Mouse (Mus musculus): ENCODE data around the gene Ehd4.

The Ehd4 gene

GRCm38 (mm10) chr2:120108077-120108476 lies 46.3 kb downstream of the Ehd4 start:
- DNase-seq (ENCODE audit: low read depth, low spot score) = no peak

DNA sequence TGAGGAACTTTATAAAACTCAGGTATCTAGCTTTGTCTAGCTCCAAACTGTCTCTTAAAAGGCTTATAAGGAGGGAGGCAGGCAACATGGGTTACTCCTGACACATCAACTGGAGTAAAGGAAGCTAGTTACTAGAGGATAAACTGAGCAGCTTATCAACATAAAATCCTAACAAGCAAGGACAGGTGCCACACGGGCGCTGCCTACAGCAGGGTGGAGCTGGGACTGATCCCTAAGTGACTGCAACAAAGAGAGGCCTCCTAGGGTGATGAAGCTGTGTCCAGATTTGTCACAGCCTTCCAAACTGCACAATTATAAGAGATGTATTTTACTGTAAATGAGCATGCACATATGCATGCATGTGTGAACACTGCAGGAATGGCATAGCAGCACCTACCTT lies 47.0 kb downstream of the Ehd4 start:
- no peak for DNase-seq (ENCODE audit: low read depth, low spot score)

DNA sequence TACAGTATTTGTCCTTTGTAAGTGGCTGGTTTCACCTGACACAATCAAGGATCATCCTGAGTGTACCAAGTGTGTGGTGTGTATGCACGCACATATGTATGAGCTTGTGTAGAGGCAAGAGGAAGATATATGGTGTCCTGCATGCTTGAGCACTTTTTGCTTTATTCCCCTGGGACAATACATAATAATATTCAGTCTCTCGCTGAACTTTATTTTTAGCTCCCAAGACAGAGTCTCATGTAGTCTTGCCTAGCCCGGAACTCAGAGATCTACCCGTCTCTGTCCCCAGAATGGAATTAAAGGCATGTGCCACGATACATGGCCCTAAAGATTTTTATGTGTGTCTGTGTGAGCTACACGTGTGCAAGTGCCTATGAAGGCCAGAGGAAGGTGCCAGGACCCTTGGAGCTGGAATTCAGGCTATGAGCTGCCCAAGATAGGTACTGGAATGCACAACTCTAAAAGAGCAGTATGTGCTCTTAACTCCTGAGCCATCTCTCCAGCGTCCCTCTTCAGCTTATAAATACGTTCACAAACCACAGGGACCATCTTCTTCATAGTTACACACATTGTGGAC lies 47.9 kb downstream of the Ehd4 start:
- no peak for DNase-seq (ENCODE audit: low read depth, low spot score)

DNA sequence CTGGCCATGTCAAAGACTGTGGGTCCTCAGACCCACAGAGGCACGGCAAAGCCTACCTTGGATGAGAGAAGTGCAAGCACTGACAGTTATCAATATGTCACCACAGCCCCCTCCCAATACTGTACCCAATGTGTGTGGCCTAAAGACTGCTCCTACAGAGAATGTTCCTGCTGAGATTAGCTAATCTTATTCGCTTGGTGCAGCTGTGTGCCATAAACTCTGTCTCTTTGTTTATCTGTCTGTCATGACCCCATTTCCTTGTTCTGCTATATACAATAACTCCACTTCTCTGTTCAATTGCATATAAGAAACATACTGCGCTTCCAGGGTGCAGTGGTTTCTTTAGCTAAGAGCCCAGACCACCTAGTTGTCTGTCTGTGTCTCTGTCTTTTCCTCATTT lies 48.5 kb downstream of the Ehd4 start:
- DNase-seq (ENCODE audit: low read depth, low spot score) = no peak

- DNase-seq (ENCODE audit: low read depth, low spot score) = peak; percentile 33
These were observed 51.5 kb downstream of the Ehd4 start for GRCm38 (mm10) chr2:120102881-120103280.

DNA sequence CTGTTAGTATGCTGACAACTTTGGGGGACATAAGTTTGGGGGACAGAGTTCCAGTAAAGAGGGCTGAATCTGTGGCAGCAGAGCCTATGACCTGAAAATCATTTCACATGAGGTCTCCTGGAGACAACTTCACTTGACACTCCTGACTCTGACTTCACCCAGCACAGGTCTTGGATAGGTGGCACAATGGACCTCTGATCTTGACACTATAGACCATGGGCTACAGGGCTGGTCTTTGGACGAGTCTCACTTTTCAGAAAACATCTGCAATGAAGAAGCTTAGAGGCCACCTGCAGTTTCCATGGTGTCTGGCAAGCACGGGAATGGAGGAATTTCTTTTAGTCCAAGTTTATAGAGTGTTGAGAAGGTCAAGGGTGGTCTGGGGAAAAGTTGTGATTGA lies 52.0 kb downstream of the Ehd4 start:
- DNase-seq (ENCODE audit: low read depth, low spot score) = peak; percentile 4

- DNase-seq (ENCODE audit: low read depth, low spot score) = no peak
These were observed 52.4 kb downstream of the Ehd4 start for GRCm38 (mm10) chr2:120101961-120102360.

GRCm38 (mm10) chr2:120099886-120100285 lies 54.5 kb downstream of the Ehd4 start:
- DNase-seq (ENCODE audit: low read depth, low spot score) = no peak

GRCm38 (mm10) chr2:120099263-120099662 lies 55.1 kb downstream of the Ehd4 start:
- no peak for DNase-seq (ENCODE audit: low read depth, low spot score)

- DNase-seq (ENCODE audit: low read depth, low spot score) = no peak
These were observed 55.6 kb downstream of the Ehd4 start for GRCm38 (mm10) chr2:120098781-120099202.

GRCm38 (mm10) chr2:120097868-120098267 lies 56.5 kb downstream of the Ehd4 start:
- no peak for DNase-seq (ENCODE audit: low read depth, low spot score)

GRCm38 (mm10) chr2:120096711-120097110 lies 57.7 kb downstream of the Ehd4 start:
- DNase-seq (ENCODE audit: low read depth, low spot score) = no peak

GRCm38 (mm10) chr2:120096191-120096590 lies 58.2 kb downstream of the Ehd4 start:
- no peak for DNase-seq (ENCODE audit: low read depth, low spot score)

GRCm38 (mm10) chr2:120095171-120095570 lies 59.2 kb downstream of the Ehd4 start:
- DNase-seq (ENCODE audit: low read depth, low spot score) = no peak

- peak; percentile 68 for DNase-seq (ENCODE audit: low read depth, low spot score)
These were observed 60.6 kb downstream of the Ehd4 start for GRCm38 (mm10) chr2:120093671-120094430.

DNA sequence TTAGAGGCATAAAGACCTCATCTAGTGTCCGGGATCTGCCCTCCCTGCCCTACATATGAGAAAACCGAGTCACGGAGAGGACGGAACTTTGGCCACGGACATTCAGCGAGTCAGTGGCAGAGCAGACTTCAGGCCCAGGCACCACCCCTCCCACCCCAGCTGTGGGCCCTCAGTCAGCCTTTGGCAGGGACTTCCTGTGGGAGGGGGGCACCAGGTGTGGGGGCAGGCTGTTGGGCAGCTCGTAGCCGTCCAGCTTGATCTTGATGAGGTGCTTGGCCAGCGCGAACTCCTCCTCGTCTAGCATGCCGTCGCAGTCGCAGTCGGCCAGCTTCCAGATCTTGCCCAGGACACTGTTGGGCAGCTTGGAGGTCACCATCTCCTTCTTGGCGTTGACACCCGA lies 63.4 kb downstream of the Ehd4 start:
- no peak for DNase-seq (ENCODE audit: low read depth, low spot score)

GRCm38 (mm10) chr2:120087897-120088296 lies 66.5 kb downstream of the Ehd4 start:
- DNase-seq (ENCODE audit: low read depth, low spot score) = no peak

GRCm38 (mm10) chr2:120087391-120087790 lies 67.0 kb downstream of the Ehd4 start:
- no peak for DNase-seq (ENCODE audit: low read depth, low spot score)

DNA sequence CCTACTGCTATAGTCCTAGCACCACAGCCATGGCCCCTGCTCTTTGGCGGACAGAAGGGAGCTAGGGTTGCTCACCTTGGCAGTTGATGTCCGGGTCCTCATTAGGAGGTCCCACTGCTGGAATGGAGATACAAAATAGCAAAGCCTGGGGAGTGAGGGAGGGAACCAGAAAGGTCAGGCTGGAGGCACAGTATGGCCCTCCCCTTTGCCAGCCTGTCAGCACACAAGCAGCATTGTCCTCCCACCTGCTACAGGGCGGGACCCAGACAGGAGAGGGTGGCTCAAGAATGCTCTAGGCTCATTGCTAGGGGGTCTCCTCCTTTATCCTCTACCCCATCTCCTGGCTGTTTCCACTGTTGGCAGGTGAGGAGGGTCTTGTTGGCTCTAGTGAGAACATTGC lies 68.4 kb downstream of the Ehd4 start:
- no peak for DNase-seq (ENCODE audit: low read depth, low spot score)

DNA sequence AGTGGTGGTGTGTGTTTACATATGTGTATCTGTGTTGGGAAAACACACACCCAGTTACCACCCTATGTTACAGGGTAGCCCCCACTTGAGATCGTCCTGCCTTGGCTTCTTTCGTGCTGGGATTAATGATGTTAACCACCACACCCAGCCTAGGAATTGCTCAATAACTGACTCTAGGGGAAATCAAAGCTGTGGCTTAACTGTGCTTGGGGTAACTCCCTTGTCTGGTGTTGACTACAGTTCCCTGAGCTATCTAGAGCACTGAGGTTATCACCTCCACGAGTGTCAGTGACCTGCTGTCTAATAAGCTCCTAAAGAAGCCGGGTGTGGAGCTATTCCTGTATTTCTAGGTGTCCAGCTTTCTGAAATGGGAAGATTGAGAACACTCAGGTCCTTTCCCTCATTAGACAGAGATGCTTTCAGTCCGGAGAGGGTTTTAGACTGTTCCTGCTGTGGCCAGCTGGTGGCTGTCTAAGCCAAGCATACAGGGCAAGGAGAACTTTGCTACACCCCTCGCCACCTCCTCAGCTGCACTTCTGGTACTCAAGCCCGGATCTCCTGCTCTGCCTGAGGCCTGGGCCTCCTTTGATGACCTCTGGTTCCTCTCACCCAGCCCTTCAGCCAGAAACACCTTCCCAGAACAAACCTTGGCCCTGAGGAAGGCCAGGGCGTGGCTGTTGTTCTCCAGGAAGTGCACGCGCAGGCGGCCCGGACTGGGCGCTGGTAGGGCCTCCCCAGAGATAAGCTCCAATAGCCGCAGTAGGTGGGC lies 69.6 kb downstream of the Ehd4 start:
- DNase-seq (ENCODE audit: low read depth, low spot score) = no peak

- DNase-seq (ENCODE audit: low read depth, low spot score) = no peak
These were observed 72.0 kb downstream of the Ehd4 start for GRCm38 (mm10) chr2:120082416-120082815.

DNA sequence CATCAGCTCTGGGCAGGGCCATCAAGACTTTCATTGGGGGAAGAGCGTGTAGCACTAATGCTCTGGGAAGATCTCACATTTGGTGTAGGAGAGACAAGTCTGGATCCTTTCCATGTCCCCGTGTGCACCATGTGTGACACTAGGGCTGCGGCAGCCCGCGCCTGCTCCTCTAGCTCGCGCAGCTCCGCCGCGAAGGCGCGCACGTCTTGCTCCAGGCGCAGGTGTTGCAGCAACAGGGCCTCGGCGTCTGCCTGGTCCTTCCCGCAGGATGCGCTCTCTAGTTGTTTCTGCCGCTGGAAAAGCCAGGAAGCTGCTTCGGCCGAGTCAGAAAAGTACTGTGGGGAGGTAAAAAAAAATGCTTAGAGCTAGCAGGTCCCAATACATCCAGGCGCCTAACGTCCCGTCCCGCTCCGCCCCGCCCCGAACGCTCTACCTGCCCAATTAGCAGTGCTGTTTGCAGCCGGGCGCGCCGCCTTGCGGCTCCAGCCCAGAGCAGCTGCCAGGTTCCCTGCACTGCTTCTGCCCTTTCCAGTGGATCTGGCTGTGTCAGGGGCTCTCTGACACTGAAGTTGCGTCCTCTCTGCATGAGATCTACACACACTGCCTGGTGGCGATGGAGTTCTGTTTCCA lies 78.2 kb downstream of the Ehd4 start:
- peak; percentile 39 for DNase-seq (ENCODE audit: low read depth, low spot score)

Measured in mesoderm, embryonic 11.5 days (tissue).